Mouse (Mus musculus) C2C12 (cell line): Measurements from ENCODE around the gene Galntl6.

Experiments used
- CEBPB ChIP-seq: IDR thresholded peaks from one replicate; pipeline ENCODE4 v1.6.1; 2011; ENCODE audit warnings: low read depth, mild to moderate bottlenecking, control low read depth, moderate library complexity
- CTCF ChIP-seq: IDR thresholded peaks from one replicate; pipeline ENCODE4 v1.5.1; 2011; ENCODE audit not compliant: control insufficient read depth, insufficient read depth, insufficient read length
- FOSL1 ChIP-seq: IDR thresholded peaks from one replicate; pipeline ENCODE4 v1.8.0; 2011; ENCODE audit warnings: mild to moderate bottlenecking, low read length; ENCODE audit not compliant: poor library complexity, insufficient read depth, severe bottlenecking
- MAX ChIP-seq: IDR thresholded peaks from one replicate; pipeline ENCODE4 v1.6.1; 2011; ENCODE audit warnings: mild to moderate bottlenecking, control low read depth
- MYOD1 ChIP-seq: IDR thresholded peaks from one replicate; pipeline ENCODE4 v1.6.1; 2011; ENCODE audit warnings: low read depth; ENCODE audit not compliant: control insufficient read depth, insufficient read length
- MYOG ChIP-seq: IDR thresholded peaks from one replicate; pipeline ENCODE4 v1.6.1; 2011; ENCODE audit not compliant: control insufficient read depth, insufficient read length; ENCODE audit errors: extremely low read depth
- USF1 ChIP-seq: IDR thresholded peaks from one replicate; pipeline ENCODE4 v1.6.1; 2011; ENCODE audit warnings: low read depth, mild to moderate bottlenecking, control low read depth, moderate library complexity

DNA sequence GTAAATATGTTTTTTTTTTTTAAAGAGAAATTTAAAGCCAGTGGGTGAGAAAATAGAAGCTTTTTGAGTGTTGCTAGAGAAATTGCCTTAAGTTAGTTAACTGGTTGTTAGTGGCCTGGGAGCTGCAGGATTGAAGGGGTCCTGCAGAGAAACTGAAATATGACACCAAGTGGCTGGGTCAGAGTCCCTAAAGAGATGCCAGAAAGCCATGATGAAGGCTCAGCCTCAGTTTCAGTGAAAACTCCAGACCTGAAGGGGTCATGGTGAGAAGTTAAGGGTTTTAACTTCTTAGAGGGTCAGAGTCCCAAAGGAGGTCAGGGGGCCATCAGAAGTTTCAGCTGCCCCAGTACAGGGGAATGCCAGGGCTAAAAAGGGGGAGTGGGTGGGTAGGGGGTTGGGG is 1155.0 kb downstream of the Galntl6 start:
- TF ChIP-seq USF1, result no peak
- no peak for TF ChIP-seq MYOG
- TF ChIP-seq MAX, result no peak
- no peak for TF ChIP-seq CTCF
- TF ChIP-seq FOSL1, result no peak
- TF ChIP-seq CEBPB, result no peak
- TF ChIP-seq MYOD1, result no peak
